Mouse (Mus musculus) ES-Bruce4 (cell line): Measurements from ENCODE around the gene Dll3. TPM values are rescaled to one million over a fixed set of nuclear protein-coding genes. Genes with fewer than 3 reads are reported as not detected.

Source experiments
- polyA plus RNA-seq: library from polyadenylated mRNA; stranded (reverse); fragments of >200 nt; gene quantifications from 2 replicates; pipeline ENCODE4 v1.2.4, GENCODE M21; 2011; ENCODE audit warnings: low read depth; ENCODE audit not compliant: missing spikeins, insufficient read depth, insufficient read length

The Dll3 gene
- polyA plus RNA-seq, 1 experiment: 10.5 TPM

Other genes starting within 250 kb of the Dll3 start
- 0.84 and 1.2 TPM in 2 replicates for gene Fcgbp, start 231.0 kb downstream of the Dll3 start, polyA plus RNA-seq
- gene 9530053A07Rik, start 172.8 kb downstream of the Dll3 start, polyA plus RNA-seq: 0.13 TPM in 1 of 2 replicates, not detected in the other
- gene Fbl, start 132.5 kb downstream of the Dll3 start, polyA plus RNA-seq: 441 and 480 TPM in 2 replicates
- gene Dyrk1b, start 122.8 kb downstream of the Dll3 start, polyA plus RNA-seq: 9.2 and 9.5 TPM in 2 replicates
- 17.2 and 17.3 TPM in 2 replicates for gene Eid2, start 34.4 kb downstream of the Dll3 start, polyA plus RNA-seq
- 8.5 and 8.8 TPM in 2 replicates for gene Eid2b, start 24.5 kb downstream of the Dll3 start, polyA plus RNA-seq
- 0.70 and 3.2 TPM in 2 replicates for gene Selenov, start 11.1 kb downstream of the Dll3 start, polyA plus RNA-seq
- gene Timm50, start 9.8 kb upstream of the Dll3 start, polyA plus RNA-seq: 70.5 and 76.4 TPM in 2 replicates
- 98.4 and 101 TPM in 2 replicates for gene Supt5, start 36.5 kb upstream of the Dll3 start, polyA plus RNA-seq
- gene Rps16, start 48.4 kb upstream of the Dll3 start, polyA plus RNA-seq: 1,972 and 2,086 TPM in 2 replicates
- 85.5 and 90.1 TPM in 2 replicates for gene Plekhg2, start 70.4 kb upstream of the Dll3 start, polyA plus RNA-seq
- gene Zfp36, start 78.0 kb upstream of the Dll3 start, polyA plus RNA-seq: 25.7 and 26.0 TPM in 2 replicates
- 16.6 and 18.1 TPM in 2 replicates for gene Med29, start 90.5 kb upstream of the Dll3 start, polyA plus RNA-seq
- 88.7 and 96.2 TPM in 2 replicates for gene Paf1, start 90.7 kb upstream of the Dll3 start, polyA plus RNA-seq
- 37.6 and 45.2 TPM in 2 replicates for gene Gmfg, start 135.2 kb upstream of the Dll3 start, polyA plus RNA-seq
- gene Lrfn1, start 149.7 kb upstream of the Dll3 start, polyA plus RNA-seq: 14.6 and 21.9 TPM in 2 replicates
- gene Ifnl2, start 208.2 kb upstream of the Dll3 start, polyA plus RNA-seq: not detected in 2 replicates
- not detected in 2 replicates for gene Ifnl3, start 220.6 kb upstream of the Dll3 start, polyA plus RNA-seq
- gene Sycn, start 238.6 kb upstream of the Dll3 start, polyA plus RNA-seq: not detected in 2 replicates
- 4.5 and 6.4 TPM in 2 replicates for gene Nccrp1, start 245.0 kb upstream of the Dll3 start, polyA plus RNA-seq